Mouse (Mus musculus) layer of hippocampus, adult 2 months (tissue): ENCODE results near the gene BC067074. TPM values are rescaled to one million over a fixed set of nuclear protein-coding genes. Genes with fewer than 3 reads are reported as not detected.

Source experiments
- DNase-seq, 2 experiments: peaks; one replicate each; pipeline ENCODE4 v3.0.0; 2022; ENCODE audit warnings: low spot score in 2 of 2
- H3K27ac ChIP-seq: fragments of 200-600 bp; 2 replicates; pipeline ENCODE4 v1.8.1; 2022
- H3K4me3 ChIP-seq: fragments of 200-600 bp; 2 replicates; pipeline ENCODE4 v1.8.1; 2022; ENCODE audit warnings: mild to moderate bottlenecking
- CTCF ChIP-seq: fragments of 200-600 bp; conservative IDR thresholded peaks from 2 replicates; pipeline ENCODE4 v1.8.1; 2022; ENCODE audit warnings: antibody characterized with exemption, mild to moderate bottlenecking, moderate library complexity
- total RNA-seq, 2 experiments: library from RNA; stranded (reverse); gene quantifications; 2 replicates each; pipeline ENCODE4 v1.2.3; 2021

Gene BC067074
- total RNA-seq, 2 experiments from 2014 or later, result 0.86 to 1.6 TPM

- no peak for DNase-seq
- H3K4me3 ChIP-seq, result no peak overlapping the region
- no peak overlapping the region for H3K27ac ChIP-seq
- TF ChIP-seq CTCF, result no peak
Observed at GRCm38 (mm10) chr13:113401373-113402010, 108.5 kb downstream of the BC067074 start.

- no peak overlapping the region for H3K27ac ChIP-seq
- no peak overlapping the region for H3K4me3 ChIP-seq
- TF ChIP-seq CTCF, result no peak
- DNase-seq, result no peak
Observed at GRCm38 (mm10) chr13:113403706-113404105, 110.7 kb downstream of the BC067074 start.

- no peak for DNase-seq
- no peak for TF ChIP-seq CTCF
- Histone ChIP-seq H3K27ac (no peak overlapping the region), H3K4me3 (no peak overlapping the region)
Observed at GRCm38 (mm10) chr13:113404172-113404571, 111.2 kb downstream of the BC067074 start.

GRCm38 (mm10) chr13:113409941-113410340 is 117.0 kb downstream of the BC067074 start:
- Histone ChIP-seq H3K27ac (no peak overlapping the region), H3K4me3 (no peak overlapping the region)
- peak; percentile 49 to 73 for DNase-seq
- TF ChIP-seq CTCF, result 0 out of 2 replicates have a peak, but pooled peaks have one; percentile 12

- Histone ChIP-seq H3K27ac (no peak overlapping the region), H3K4me3 (no peak overlapping the region)
- DNase-seq, result no peak
- no peak for TF ChIP-seq CTCF
Observed at GRCm38 (mm10) chr13:113415527-113415926, 122.6 kb downstream of the BC067074 start.

- Histone ChIP-seq H3K27ac (no peak overlapping the region), H3K4me3 (no peak overlapping the region)
- no peak for DNase-seq
- TF ChIP-seq CTCF, result no peak
Observed at GRCm38 (mm10) chr13:113416986-113417385, 124.0 kb downstream of the BC067074 start.

GRCm38 (mm10) chr13:113417757-113418483 is 125.0 kb downstream of the BC067074 start:
- Histone ChIP-seq H3K4me3 (no peak overlapping the region), H3K27ac (peak overlapping the region; percentile 63)
- no peak for TF ChIP-seq CTCF
- DNase-seq, result peak; percentile 50 to 71

GRCm38 (mm10) chr13:113418632-113419031 is 125.7 kb downstream of the BC067074 start:
- Histone ChIP-seq H3K27ac (peak overlapping the region; percentile 63), H3K4me3 (no peak overlapping the region)
- no peak for DNase-seq
- TF ChIP-seq CTCF, result no peak

- Histone ChIP-seq H3K4me3 (no peak overlapping the region), H3K27ac (no peak overlapping the region)
- TF ChIP-seq CTCF, result no peak
- no peak for DNase-seq
Observed at GRCm38 (mm10) chr13:113421472-113421871, 128.5 kb downstream of the BC067074 start.

GRCm38 (mm10) chr13:113423825-113424224 is 130.9 kb downstream of the BC067074 start:
- no peak for TF ChIP-seq CTCF
- no peak for DNase-seq
- H3K27ac ChIP-seq, result no peak overlapping the region

GRCm38 (mm10) chr13:113425907-113426306 is 132.9 kb downstream of the BC067074 start:
- Histone ChIP-seq H3K27ac (no peak overlapping the region), H3K4me3 (no peak overlapping the region)
- no peak for TF ChIP-seq CTCF
- DNase-seq, result no peak

More at GRCm38 (mm10) chr13:113423825-113424224, 130.9 kb downstream of the BC067074 start:
- no peak overlapping the region for H3K4me3 ChIP-seq

Other genes with a start within 250 kb of the BC067074 start
- 1 to 10 TPM; 7.4 to 9.2 TPM for gene Gpx8, start 246.7 kb upstream of the BC067074 start, total RNA-seq
- gene Gzma, start 192.2 kb upstream of the BC067074 start, total RNA-seq, result not detected
- not detected for gene Esm1, start 83.5 kb upstream of the BC067074 start, total RNA-seq
- under 1 TPM in 1 of 2 experiments, not detected in 1; 0.28 TPM for gene Gzmk, start 67.3 kb upstream of the BC067074 start, total RNA-seq